In the genomic region with DNA sequence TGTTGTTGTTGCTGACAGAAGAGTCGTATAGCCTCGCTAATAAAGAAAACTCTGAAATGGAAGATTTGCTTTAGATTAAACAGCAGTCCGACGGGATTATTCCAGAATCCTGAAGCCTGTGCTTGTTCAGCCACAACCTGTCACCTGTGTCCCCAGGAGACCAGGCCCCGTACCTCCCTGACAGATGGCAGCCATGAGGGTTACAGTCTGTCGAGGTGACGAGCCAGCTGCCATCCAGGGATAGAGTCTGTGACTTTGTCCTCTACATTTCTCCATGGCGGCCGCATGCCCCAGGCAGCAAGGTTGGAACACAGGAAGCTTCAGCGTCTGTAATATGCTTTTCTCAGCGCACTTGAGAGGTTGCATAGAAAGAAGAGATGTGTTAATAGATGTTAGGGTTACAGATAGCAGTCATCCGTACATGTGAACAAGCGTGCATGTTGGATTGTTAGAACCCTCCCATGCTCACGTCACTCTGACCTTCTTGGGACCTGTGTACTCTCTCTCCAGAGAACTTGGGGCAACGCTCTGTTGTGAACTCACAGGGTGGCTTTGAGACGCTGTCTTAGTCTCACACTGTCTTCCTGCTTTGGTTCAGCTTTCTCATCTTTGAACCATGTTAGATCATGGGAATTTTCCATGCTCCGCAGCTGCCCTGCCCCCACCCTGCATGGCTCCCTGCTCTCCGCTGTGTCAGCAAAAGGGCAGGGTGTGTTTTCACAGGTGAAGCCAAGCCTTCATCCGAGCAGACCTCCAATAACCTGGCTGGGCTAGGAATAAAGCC, we compare ENCODE assay signal across 9 mouse cellular contexts.
DNase-seq lines count a peak whose midpoint lies in the region; ATAC-seq and TF ChIP-seq lines count a peak whose summit lies in the region.
"Had no signal": no experiment of that assay in that cellular context is flagged by ENCODE, and none has a peak within 500 bp of the region (broad histone marks: within the 10 kb centered on the region; RNA-seq: fewer than 3 reads in every experiment).

No protein-coding gene starts in this region.

- no peak overlapping the region for H3K27ac ChIP-seq in lung, postnatal 0 days (ENCODE audit: low read length)
- no peak overlapping the region for H3K27ac ChIP-seq in intestine, embryonic 15.5 days
- no peak overlapping the region for H3K27ac ChIP-seq in midbrain, postnatal 0 days (ENCODE audit: low read depth, low read length)
- H3K27ac ChIP-seq in forebrain, embryonic 16.5 days (ENCODE audit: low read length): no peak overlapping the region
- H3K27ac ChIP-seq: limb, embryonic 12.5 days; midbrain, embryonic 12.5 days had no signal

- TF ChIP-seq CTCF in lung, postnatal 0 days (IDR thresholded peaks at IDR 0.05): no peak
- TF ChIP-seq CTCF in lung, adult 2 months (IDR thresholded peaks at IDR 0.05; ENCODE audit: insufficient read depth, low read length): no peak
- no peak for TF ChIP-seq CTCF in midbrain, postnatal 0 days (IDR thresholded peaks at IDR 0.05)

- TF ChIP-seq POLR2A in lung, adult 2 months (IDR thresholded peaks at IDR 0.05; ENCODE audit: borderline replicate concordance, extremely low read depth, low read depth, low read length): no peak

- H3K4me2 ChIP-seq in lung, postnatal 0 days (replicated peaks; ENCODE audit: low read depth, low read length): no peak overlapping the region
- H3K4me2 ChIP-seq in intestine, embryonic 15.5 days (replicated peaks): no peak overlapping the region
- H3K4me2 ChIP-seq in midbrain, postnatal 0 days (ENCODE audit: low read depth, low read length, poor library complexity, severe bottlenecking): no peak overlapping the region
- H3K4me2 ChIP-seq in forebrain, embryonic 16.5 days (ENCODE audit: low read length): no peak overlapping the region
- H3K4me2 ChIP-seq: limb, embryonic 12.5 days; midbrain, embryonic 12.5 days had no signal

- peak; percentile 12; the same call in 1 of the 2 replicates for ATAC-seq in lung, postnatal 0 days
- peak; percentile 39; the same call in 1 of the 2 replicates for ATAC-seq in intestine, embryonic 15.5 days
- no peak for ATAC-seq in midbrain, postnatal 0 days (ENCODE audit: low FRiP score)
- no peak for ATAC-seq in forebrain, embryonic 16.5 days

- no peaks in the 10 kb centered on the region for H3K4me1 ChIP-seq in lung, postnatal 0 days (ENCODE audit: insufficient read depth, low read depth, low read length)
- H3K4me1 ChIP-seq in lung, adult 2 months (ENCODE audit: control insufficient read depth, insufficient read depth, low read length): no peaks in the 10 kb centered on the region
- 0 out of 2 replicates have a peak, but pooled peaks cover 2% of the 10 kb centered on the region for H3K4me1 ChIP-seq in intestine, embryonic 15.5 days (replicated peaks)
- no peaks in the 10 kb centered on the region for H3K4me1 ChIP-seq in midbrain, postnatal 0 days (ENCODE audit: insufficient read depth, low read length)
- no peaks in the 10 kb centered on the region for H3K4me1 ChIP-seq in forebrain, embryonic 16.5 days (replicated peaks; ENCODE audit: control insufficient read depth, insufficient read depth, low read length)

- H3K36me3 ChIP-seq in lung, postnatal 0 days (ENCODE audit: insufficient read depth, low read length): no peaks in the 10 kb centered on the region
- no peaks in the 10 kb centered on the region; the same call in 1 of the 2 replicates for H3K36me3 ChIP-seq in intestine, embryonic 15.5 days
- no peaks in the 10 kb centered on the region for H3K36me3 ChIP-seq in midbrain, postnatal 0 days (ENCODE audit: insufficient read depth, low read length)
- no peaks in the 10 kb centered on the region for H3K36me3 ChIP-seq in forebrain, embryonic 16.5 days (ENCODE audit: control insufficient read depth, insufficient read depth)
- H3K36me3 ChIP-seq: limb, embryonic 12.5 days; midbrain, embryonic 12.5 days had no signal

- DNase-seq in lung, postnatal 0 days (ENCODE audit: low spot score): no peak
- no peak for DNase-seq in lung, adult 2 months
- DNase-seq in cerebellum, adult 9-11 months: peak; percentile 94
- peak; percentile 66 for DNase-seq in midbrain, postnatal 0 days (ENCODE audit: low spot score)
- DNase-seq in gastrocnemius, adult 18-20 months (ENCODE audit: low spot score): no peak

- H3K27me3 ChIP-seq in lung, postnatal 0 days (replicated peaks; ENCODE audit: insufficient read depth, low read length): no peaks in the 10 kb centered on the region
- no peaks in the 10 kb centered on the region for H3K27me3 ChIP-seq in intestine, embryonic 15.5 days (replicated peaks)
- H3K27me3 ChIP-seq in midbrain, postnatal 0 days (ENCODE audit: insufficient read depth, low read length): no peaks in the 10 kb centered on the region
- H3K27me3 ChIP-seq in forebrain, embryonic 16.5 days (replicated peaks; ENCODE audit: control insufficient read depth, insufficient read depth, low read length): no peaks in the 10 kb centered on the region
- H3K27me3 ChIP-seq: limb, embryonic 12.5 days; midbrain, embryonic 12.5 days had no signal

- H3K9ac ChIP-seq in lung, postnatal 0 days (replicated peaks; ENCODE audit: low read depth): no peak overlapping the region
- no peak overlapping the region for H3K9ac ChIP-seq in intestine, embryonic 15.5 days
- no peak overlapping the region for H3K9ac ChIP-seq in midbrain, postnatal 0 days (replicated peaks; ENCODE audit: low read length, poor library complexity, severe bottlenecking)
- H3K9ac ChIP-seq in forebrain, embryonic 16.5 days (replicated peaks; ENCODE audit: low read depth, low read length): no peak overlapping the region
- H3K9ac ChIP-seq: limb, embryonic 12.5 days; midbrain, embryonic 12.5 days had no signal

- 80% methylated on average over 19 of the region's 19 CpGs for WGBS in lung, postnatal 0 days
- WGBS in lung, adult 2 months: 78% methylated on average over 19 of the region's 19 CpGs
- 82% methylated on average over 19 of the region's 19 CpGs for WGBS in intestine, embryonic 15.5 days
- WGBS in midbrain, postnatal 0 days: 76% methylated on average over 19 of the region's 19 CpGs
- WGBS in forebrain, embryonic 16.5 days: 80% methylated on average over 19 of the region's 19 CpGs

- TF ChIP-seq EP300 in lung, postnatal 0 days (IDR thresholded peaks at IDR 0.05): no peak

- H3K9me3 ChIP-seq in lung, postnatal 0 days (ENCODE audit: low read length): no peaks in the 10 kb centered on the region
- H3K9me3 ChIP-seq in intestine, embryonic 15.5 days: no peaks in the 10 kb centered on the region
- no peaks in the 10 kb centered on the region for H3K9me3 ChIP-seq in midbrain, postnatal 0 days (ENCODE audit: low read length)
- no peaks in the 10 kb centered on the region for H3K9me3 ChIP-seq in forebrain, embryonic 16.5 days (ENCODE audit: control insufficient read depth, low read length)
- H3K9me3 ChIP-seq: limb, embryonic 12.5 days; midbrain, embryonic 12.5 days had no signal

- H3K4me3 ChIP-seq in lung, postnatal 0 days (ENCODE audit: low read depth, low read length): no peak overlapping the region
- H3K4me3 ChIP-seq in lung, adult 2 months (replicated peaks; ENCODE audit: extremely low read depth, low read depth, low read length): no peak overlapping the region
- no peak overlapping the region for H3K4me3 ChIP-seq in intestine, embryonic 15.5 days (replicated peaks)
- H3K4me3 ChIP-seq in midbrain, postnatal 0 days (ENCODE audit: low read depth, low read length): no peak overlapping the region
- H3K4me3 ChIP-seq in forebrain, embryonic 16.5 days (replicated peaks; ENCODE audit: low read length): no peak overlapping the region
- H3K4me3 ChIP-seq: limb, embryonic 12.5 days; midbrain, embryonic 12.5 days had no signal

Comparison
In these comparisons a context has a peak if more than half of its experiments do, and no peak if none do; other contexts are left out.
1. ATAC-seq: peak in lung, postnatal 0 days (single experiment) and intestine, embryonic 15.5 days (single experiment); none in midbrain, postnatal 0 days (single experiment) and forebrain, embryonic 16.5 days (single experiment).
2. DNase-seq: peak in cerebellum, adult 9-11 months (single experiment) and midbrain, postnatal 0 days (single experiment); none in lung, postnatal 0 days (single experiment), lung, adult 2 months (single experiment) and gastrocnemius, adult 18-20 months (single experiment).